Mouse (Mus musculus): Measurements from ENCODE around the gene D030056L22Rik.

D030056L22Rik gene

DNA sequence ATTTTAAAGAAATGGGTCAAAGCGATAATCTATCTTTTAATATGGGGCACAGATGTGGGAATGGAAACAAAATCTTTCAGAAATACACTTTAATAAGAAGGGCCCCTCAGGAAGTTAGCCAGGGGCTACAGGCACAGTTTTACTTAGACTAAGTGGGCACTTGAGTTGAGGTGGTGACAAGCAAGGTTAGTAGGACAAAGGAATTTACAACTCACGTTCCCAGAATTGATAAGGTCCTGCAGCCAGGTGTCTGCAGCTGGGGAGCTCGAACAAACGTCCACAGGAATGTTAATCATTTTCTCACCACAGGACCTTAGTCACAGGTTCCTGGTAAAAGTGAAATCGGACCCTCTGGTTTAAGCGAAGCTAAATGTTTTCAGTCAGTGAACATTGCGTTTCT is 18.1 kb downstream of the D030056L22Rik start:
- in situ Hi-C loops (cut with MboI): no loop called here

DNA sequence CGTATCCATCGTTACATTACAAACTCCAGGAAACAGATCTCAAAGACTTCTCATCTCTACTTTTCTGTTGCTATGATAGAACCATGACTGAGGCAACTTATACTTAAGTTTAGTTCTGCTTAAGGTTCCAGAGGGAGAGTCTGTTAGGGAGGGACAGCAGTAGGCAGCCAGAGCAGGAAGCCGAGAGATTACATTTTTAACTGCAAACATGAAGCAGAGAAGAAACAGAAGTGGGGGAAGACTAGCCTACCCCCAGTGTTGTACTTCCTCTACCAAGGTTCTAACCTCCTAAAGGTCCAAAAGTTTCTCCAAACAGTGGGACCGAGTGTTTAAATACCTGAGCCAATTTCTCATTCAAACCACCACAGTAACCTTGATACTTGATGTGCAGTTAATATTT is 22.9 kb downstream of the D030056L22Rik start:
- in situ Hi-C loops (cut with MboI): no loop called here

- in situ Hi-C loops (cut with MboI): no loop called here
These were observed 26.2 kb downstream of the D030056L22Rik start for GRCm38 (mm10) chr19:18739146-18739545.

- in situ Hi-C loops (cut with MboI): no loop called here
These were observed 31.0 kb downstream of the D030056L22Rik start for GRCm38 (mm10) chr19:18743946-18744345.

- in situ Hi-C loops (cut with MboI): no loop called here
These were observed 33.8 kb downstream of the D030056L22Rik start for GRCm38 (mm10) chr19:18746576-18747340.

DNA sequence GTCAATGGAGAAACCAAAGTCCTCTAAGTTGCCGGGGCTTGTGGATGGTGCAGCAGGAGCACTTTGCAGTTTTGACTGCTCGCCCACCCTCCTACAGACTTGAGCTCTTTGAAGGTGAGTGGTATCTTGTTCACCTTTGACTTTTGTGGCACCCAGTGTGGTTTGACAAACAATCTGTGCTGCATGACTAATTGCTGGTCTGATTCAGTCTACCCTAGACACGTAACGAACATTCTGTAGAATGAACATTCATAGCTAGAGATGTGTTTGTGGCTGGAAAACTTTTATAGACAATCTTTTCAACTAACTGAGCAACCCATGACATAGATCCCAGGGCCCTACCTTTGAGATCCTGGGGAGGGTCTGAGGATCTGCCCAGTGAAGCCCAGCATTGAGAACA is 34.4 kb downstream of the D030056L22Rik start:
- in situ Hi-C loops (cut with MboI): no loop called here

GRCm38 (mm10) chr19:18749598-18750339 is 36.8 kb downstream of the D030056L22Rik start, which contains the start of gene Trpm6:
Trpm6 (plus strand) TSS chr19:18749983.
- in situ Hi-C loops (cut with MboI): no loop called here

GRCm38 (mm10) chr19:18757191-18757590 is 44.2 kb downstream of the D030056L22Rik start:
- in situ Hi-C loops (cut with MboI): no loop called here

DNA sequence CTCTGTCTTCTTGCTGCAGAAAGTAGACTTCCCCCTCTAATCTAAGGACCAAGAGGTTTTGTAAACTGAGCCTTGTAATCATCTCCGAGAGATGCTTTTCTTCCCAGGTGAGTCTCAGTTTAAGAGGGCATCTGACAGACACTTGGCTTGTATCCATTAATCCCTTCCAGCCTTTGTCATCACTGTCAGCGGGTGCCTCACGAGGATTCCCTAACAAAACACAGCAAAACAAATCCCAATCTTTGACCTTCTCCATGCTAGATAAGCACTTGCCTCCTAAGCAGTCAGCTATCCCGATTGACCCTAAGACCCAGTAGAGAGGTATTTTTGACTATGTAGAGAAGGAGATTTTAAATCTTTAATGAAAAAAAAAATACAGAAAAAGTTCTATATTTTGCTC is 44.7 kb downstream of the D030056L22Rik start:
- in situ Hi-C loops (cut with MboI): no loop called here

- in situ Hi-C loops (cut with MboI): no loop called here
These were observed 45.3 kb downstream of the D030056L22Rik start for GRCm38 (mm10) chr19:18758269-18758668.

GRCm38 (mm10) chr19:18758916-18759315 is 45.9 kb downstream of the D030056L22Rik start:
- in situ Hi-C loops (cut with MboI): no loop called here

- in situ Hi-C loops (cut with MboI): no loop called here
These were observed 53.4 kb downstream of the D030056L22Rik start for GRCm38 (mm10) chr19:18766399-18766798.
